Mouse (Mus musculus) hindbrain, embryonic 16.5 days (tissue): ENCODE measurements around the gene Fbf1. TPM values are rescaled to one million over a fixed set of nuclear protein-coding genes. Genes with fewer than 3 reads are reported as not detected.
A peak's percentile ranks its signal among the peaks of the same experiment; 100 is the strongest.

Source experiments
- ATAC-seq: fragments of 200-750 bp; cut with Nextera tagmentation; 2 replicates; pipeline ENCODE4 v1.8.0; 2017; ENCODE audit warnings: moderate TSS enrichment, moderate library complexity
- H3K27ac ChIP-seq: fragments of 300-500 bp; sonication (generic); 2 replicates; pipeline ENCODE4 v1.5.1; 2014; ENCODE audit warnings: low read depth, mild to moderate bottlenecking, control low read depth, low read length, moderate library complexity
- H3K27me3 ChIP-seq: fragments of 300-500 bp; sonication (generic); replicated peaks from 2 replicates; pipeline ENCODE4 v1.6.1; 2014; ENCODE audit warnings: low read length; ENCODE audit not compliant: control insufficient read depth, insufficient read depth
- H3K36me3 ChIP-seq: fragments of 300-500 bp; sonication (generic); 2 replicates; pipeline ENCODE4 v1.6.1; 2014; ENCODE audit warnings: mild to moderate bottlenecking, low read length, moderate library complexity, mixed read lengths; ENCODE audit not compliant: control insufficient read depth, insufficient read depth
- H3K4me1 ChIP-seq: fragments of 300-500 bp; sonication (generic); 2 replicates; pipeline ENCODE4 v1.6.1; 2014; ENCODE audit warnings: low read depth, low read length; ENCODE audit not compliant: control insufficient read depth, insufficient read depth
- H3K4me2 ChIP-seq: fragments of 300-500 bp; sonication (generic); 2 replicates; pipeline ENCODE4 v1.6.1; 2014; ENCODE audit warnings: mild to moderate bottlenecking, low read length, control low read depth, moderate library complexity
- H3K4me3 ChIP-seq: fragments of 300-500 bp; sonication (generic); 2 replicates; pipeline ENCODE4 v1.5.1; 2014; ENCODE audit warnings: mild to moderate bottlenecking, low read length, control low read depth, moderate library complexity
- H3K9ac ChIP-seq: fragments of 300-500 bp; sonication (generic); 2 replicates; pipeline ENCODE4 v1.6.1; 2014; ENCODE audit warnings: low read depth, mild to moderate bottlenecking, control low read depth, low read length, moderate library complexity
- H3K9me3 ChIP-seq: fragments of 300-500 bp; sonication (generic); 2 replicates; pipeline ENCODE4 v1.6.1; 2014; ENCODE audit warnings: mild to moderate bottlenecking, low read length, moderate library complexity; ENCODE audit not compliant: control insufficient read depth
- WGBS: fragments of 180-500 bp; shearing (Covaris S2); extraction: QIAGEN DNeasy Blood & Tissue Kit; methylation state at CpG from one replicate; pipeline ENCODE4 v1.1.7; 2014; 5-methylcytosine and 5-hydroxymethylcytosine counted together
- polyA plus RNA-seq: library from polyadenylated mRNA; unstranded; fragments of >200 nt; fragmentation: Nextera tagmentation; extraction: Ambion mirVana; gene quantifications from 2 replicates; pipeline ENCODE4 v1.2.1, GENCODE M21; 2015

Gene Fbf1
- polyA plus RNA-seq, 1 experiment from 2014 or later = 49.5 TPM

DNA sequence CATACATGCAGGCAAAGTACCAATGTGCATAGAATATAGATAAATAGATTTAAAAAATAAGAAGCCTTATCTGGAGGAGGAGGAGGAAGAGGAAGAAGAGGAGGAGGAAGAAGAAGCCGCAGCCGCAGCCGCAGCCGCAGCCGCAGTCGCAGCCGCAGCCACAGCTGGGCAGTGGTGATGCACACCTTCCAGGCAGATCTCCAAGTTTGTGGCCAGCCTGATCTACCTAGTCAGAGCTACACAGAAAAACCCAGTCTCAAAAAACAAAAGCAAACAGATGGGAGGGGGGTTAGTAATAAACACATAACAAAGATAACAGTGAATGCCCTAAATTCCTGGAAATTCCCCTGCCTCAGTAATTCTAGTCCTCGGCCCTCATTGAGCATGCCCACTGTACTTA, 26.7 kb upstream of the Fbf1 start:
- H3K27ac ChIP-seq = no peak overlapping the region
- 93% methylated on average over 8 of the region's 8 CpGs for WGBS
- no peak for ATAC-seq
- H3K9ac ChIP-seq = no peak overlapping the region
- no peak overlapping the region for H3K4me3 ChIP-seq
- peaks cover 13% of the 10 kb centered on the region for H3K4me1 ChIP-seq
- no peak overlapping the region for H3K4me2 ChIP-seq
- no peaks in the 10 kb centered on the region for H3K27me3 ChIP-seq
- H3K36me3 ChIP-seq = peaks cover 9% of the 10 kb centered on the region
- H3K9me3 ChIP-seq = no peaks in the 10 kb centered on the region

- no peak overlapping the region for H3K9ac ChIP-seq
- H3K27me3 ChIP-seq = no peaks in the 10 kb centered on the region
- ATAC-seq = peak; percentile 34; the same call in 1 of the 2 replicates
- peaks cover 5% of the 10 kb centered on the region for H3K4me1 ChIP-seq
- no peak overlapping the region for H3K4me2 ChIP-seq
- H3K36me3 ChIP-seq = peaks cover 20% of the 10 kb centered on the region
- no peak overlapping the region for H3K4me3 ChIP-seq
- 24% methylated on average over 11 of the region's 11 CpGs for WGBS
- peak overlapping the region; percentile 48 for H3K27ac ChIP-seq
- H3K9me3 ChIP-seq = no peaks in the 10 kb centered on the region
These were observed 19.4 kb upstream of the Fbf1 start for GRCm38 (mm10) chr11:116187226-116187930.

DNA sequence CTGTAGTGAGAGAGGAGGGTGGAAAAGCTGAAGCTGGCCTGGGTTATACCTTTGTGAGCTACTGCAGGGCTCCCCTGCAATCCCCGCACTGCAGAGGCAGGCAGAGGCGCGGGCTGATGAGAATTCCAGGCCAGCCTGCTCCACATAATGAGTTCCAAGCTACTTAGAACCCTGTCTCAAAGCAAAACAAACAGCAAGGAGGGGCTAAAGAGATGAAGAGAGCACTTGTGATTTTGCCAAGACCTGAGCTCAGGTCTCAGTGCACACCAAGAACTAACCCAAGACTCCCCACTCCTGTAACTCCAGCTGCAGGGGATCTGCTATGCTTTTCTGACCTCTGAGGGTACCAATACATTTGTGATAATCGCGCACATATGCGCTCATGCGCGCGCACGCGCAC, 18.4 kb upstream of the Fbf1 start:
- no peak for ATAC-seq
- 87% methylated on average over 11 of the region's 11 CpGs for WGBS
- peak overlapping the region; percentile 14 for H3K27ac ChIP-seq
- no peak overlapping the region for H3K9ac ChIP-seq
- H3K9me3 ChIP-seq = no peaks in the 10 kb centered on the region
- peaks cover 22% of the 10 kb centered on the region for H3K36me3 ChIP-seq
- H3K4me1 ChIP-seq = peaks cover 5% of the 10 kb centered on the region
- no peak overlapping the region for H3K4me3 ChIP-seq
- H3K4me2 ChIP-seq = no peak overlapping the region
- H3K27me3 ChIP-seq = no peaks in the 10 kb centered on the region

DNA sequence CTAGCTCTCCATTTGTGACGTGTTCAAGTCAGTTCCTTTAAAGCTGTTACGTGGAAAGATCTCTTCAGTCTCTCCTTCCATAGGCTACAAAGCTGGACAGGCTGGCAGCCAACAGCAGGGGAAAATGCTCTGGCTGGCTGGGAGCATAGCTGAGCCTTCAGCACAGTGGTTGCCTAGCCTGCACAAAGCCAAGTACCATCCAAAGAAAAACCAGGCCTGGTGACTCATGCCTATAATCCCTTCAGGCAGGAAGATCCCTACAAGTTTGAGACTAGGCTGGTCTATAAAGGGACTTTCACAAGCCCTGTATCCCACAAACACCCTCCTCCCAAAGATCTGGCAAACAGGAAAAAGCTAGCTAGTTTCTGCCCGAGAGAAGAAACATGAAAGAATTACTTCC, 17.9 kb upstream of the Fbf1 start:
- H3K36me3 ChIP-seq = peaks cover 18% of the 10 kb centered on the region

DNA sequence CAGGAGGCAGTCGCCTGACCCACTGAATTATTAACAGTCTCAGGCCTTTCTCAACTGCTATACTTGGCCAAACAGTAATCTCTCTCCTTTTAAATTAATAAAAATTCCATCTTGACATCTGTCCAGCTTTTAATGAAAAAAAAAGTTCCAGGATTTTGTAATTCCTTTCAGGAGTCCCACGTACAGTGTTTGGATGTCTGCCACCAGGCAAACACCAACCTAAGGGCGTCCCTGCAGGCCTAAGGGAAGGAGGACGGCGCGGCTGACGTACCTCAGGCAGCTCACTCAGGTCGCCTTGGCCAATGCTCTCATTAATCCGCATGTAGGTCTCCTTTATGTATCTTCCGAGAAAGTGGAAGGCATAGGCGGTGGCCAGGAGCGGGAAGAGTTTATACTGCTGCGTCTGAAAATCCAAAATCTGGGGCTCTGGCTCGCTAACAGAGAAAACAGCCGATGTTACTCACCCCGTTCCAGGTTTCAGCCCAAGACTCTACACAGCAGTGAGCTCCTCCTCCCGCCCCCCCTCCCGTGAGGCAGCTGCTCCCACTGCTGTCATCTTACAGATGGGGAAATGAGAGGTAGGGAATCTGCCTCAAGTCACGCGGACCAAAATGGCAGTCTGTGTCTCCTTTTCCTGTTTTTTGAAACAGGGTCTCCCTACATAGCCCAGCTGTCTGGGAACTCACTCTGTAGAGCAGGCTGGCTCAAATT, 10.6 kb upstream of the Fbf1 start:
- no peaks in the 10 kb centered on the region for H3K27me3 ChIP-seq
- 88% methylated on average over 20 of the region's 20 CpGs for WGBS
- H3K4me1 ChIP-seq = no peaks in the 10 kb centered on the region
- no peak overlapping the region for H3K4me2 ChIP-seq
- peaks cover 31% of the 10 kb centered on the region for H3K36me3 ChIP-seq
- H3K27ac ChIP-seq = no peak overlapping the region
- H3K9ac ChIP-seq = no peak overlapping the region
- no peak overlapping the region for H3K4me3 ChIP-seq
- no peaks in the 10 kb centered on the region for H3K9me3 ChIP-seq
- no peak for ATAC-seq

More for the DNA sequence above, 17.9 kb upstream of the Fbf1 start:
- Histone ChIP-seq H3K27me3 (no peaks in the 10 kb centered on the region), H3K9ac (no peak overlapping the region), H3K9me3 (no peaks in the 10 kb centered on the region), H3K4me1 (peaks cover 5% of the 10 kb centered on the region), H3K27ac (peak overlapping the region; percentile 14; the same call in 1 of the 2 replicates), H3K4me3 (no peak overlapping the region), H3K4me2 (no peak overlapping the region)
- 70% methylated on average over 3 of the region's 3 CpGs for WGBS
- no peak for ATAC-seq

- H3K36me3 ChIP-seq = peaks cover 30% of the 10 kb centered on the region
These were observed 8.0 kb upstream of the Fbf1 start for GRCm38 (mm10) chr11:116176010-116176409.

DNA sequence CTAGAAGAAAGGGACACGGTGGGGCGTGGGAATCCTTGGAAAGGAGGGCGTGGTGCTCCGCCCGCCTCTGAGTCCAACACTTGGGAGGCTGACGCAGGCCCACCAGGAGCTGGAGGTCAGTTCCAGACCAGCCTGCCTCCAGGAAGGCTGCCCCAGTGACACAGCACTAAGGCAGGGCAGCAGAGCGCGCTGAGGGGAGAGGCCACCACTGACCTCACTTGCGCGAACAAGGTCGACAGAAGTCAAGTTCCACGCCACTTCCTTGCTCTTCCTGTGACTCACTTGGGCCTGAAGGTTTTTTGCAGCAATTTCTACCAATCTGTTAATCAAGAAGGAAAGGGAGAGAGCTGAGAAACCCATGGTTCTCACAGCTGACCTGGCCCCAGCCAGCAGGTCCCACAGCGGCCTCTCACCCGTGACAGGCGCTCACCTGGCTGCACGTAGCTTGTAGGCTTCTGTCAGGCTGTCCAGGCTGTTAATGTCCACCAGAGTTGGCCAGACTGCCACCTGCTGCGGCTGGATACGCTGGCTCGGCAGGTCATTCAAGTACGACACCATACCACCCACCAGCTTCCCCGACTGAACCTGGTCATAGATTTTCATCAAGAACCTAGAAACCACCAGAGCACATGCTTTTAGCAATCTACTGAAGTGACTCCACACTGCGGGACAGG, 6.9 kb upstream of the Fbf1 start:
- 92% methylated on average over 22 of the region's 22 CpGs for WGBS

More at GRCm38 (mm10) chr11:116176010-116176409, 8.0 kb upstream of the Fbf1 start:
- ATAC-seq = no peak
- no peaks in the 10 kb centered on the region for H3K27me3 ChIP-seq
- H3K4me1 ChIP-seq = no peaks in the 10 kb centered on the region
- H3K9me3 ChIP-seq = no peaks in the 10 kb centered on the region
- 93% methylated on average over 7 of the region's 7 CpGs for WGBS
- H3K4me2 ChIP-seq = no peak overlapping the region
- no peak overlapping the region for H3K4me3 ChIP-seq
- H3K9ac ChIP-seq = no peak overlapping the region
- no peak overlapping the region for H3K27ac ChIP-seq

DNA sequence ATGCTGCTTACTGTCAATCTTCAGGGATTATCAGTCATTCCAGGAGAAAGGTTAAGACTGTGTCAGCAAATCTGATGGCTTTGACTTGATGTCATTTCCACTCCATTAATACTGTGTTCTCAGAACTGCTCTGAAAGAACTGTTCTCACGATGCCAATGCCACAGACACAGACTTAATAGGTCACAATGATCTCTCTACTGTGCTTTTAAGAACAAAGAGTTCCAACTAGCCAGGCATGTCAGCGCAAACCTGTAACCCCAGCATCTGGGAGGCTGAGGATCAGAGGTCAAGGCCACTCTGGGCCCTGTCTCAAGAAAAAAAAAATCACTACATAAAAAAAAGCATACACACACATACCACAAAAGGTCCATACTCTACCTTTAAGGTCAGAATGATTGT, 4.0 kb upstream of the Fbf1 start:
- no peaks in the 10 kb centered on the region for H3K9me3 ChIP-seq
- 88% methylated on average over 2 of the region's 2 CpGs for WGBS
- no peak overlapping the region for H3K9ac ChIP-seq
- peaks cover 6% of the 10 kb centered on the region for H3K4me1 ChIP-seq
- H3K27me3 ChIP-seq = no peaks in the 10 kb centered on the region
- H3K4me3 ChIP-seq = no peak overlapping the region
- peaks cover 18% of the 10 kb centered on the region for H3K36me3 ChIP-seq
- H3K4me2 ChIP-seq = no peak overlapping the region
- H3K27ac ChIP-seq = no peak overlapping the region
- ATAC-seq = no peak

More for the DNA sequence above, 6.9 kb upstream of the Fbf1 start:
- no peaks in the 10 kb centered on the region for H3K9me3 ChIP-seq
- H3K4me1 ChIP-seq = no peaks in the 10 kb centered on the region
- H3K36me3 ChIP-seq = peaks cover 22% of the 10 kb centered on the region
- H3K4me3 ChIP-seq = no peak overlapping the region
- H3K27ac ChIP-seq = no peak overlapping the region
- H3K9ac ChIP-seq = no peak overlapping the region
- no peak overlapping the region for H3K4me2 ChIP-seq
- no peak for ATAC-seq
- no peaks in the 10 kb centered on the region for H3K27me3 ChIP-seq
